Mouse (Mus musculus): ENCODE measurements at regions not wholly inside any gene's neighbourhood (a gene's known extent, or its start where the extent isn't known, plus 50 kb on each side); places are given as distances from the start of the nearest gene placed in this dataset.

DNA sequence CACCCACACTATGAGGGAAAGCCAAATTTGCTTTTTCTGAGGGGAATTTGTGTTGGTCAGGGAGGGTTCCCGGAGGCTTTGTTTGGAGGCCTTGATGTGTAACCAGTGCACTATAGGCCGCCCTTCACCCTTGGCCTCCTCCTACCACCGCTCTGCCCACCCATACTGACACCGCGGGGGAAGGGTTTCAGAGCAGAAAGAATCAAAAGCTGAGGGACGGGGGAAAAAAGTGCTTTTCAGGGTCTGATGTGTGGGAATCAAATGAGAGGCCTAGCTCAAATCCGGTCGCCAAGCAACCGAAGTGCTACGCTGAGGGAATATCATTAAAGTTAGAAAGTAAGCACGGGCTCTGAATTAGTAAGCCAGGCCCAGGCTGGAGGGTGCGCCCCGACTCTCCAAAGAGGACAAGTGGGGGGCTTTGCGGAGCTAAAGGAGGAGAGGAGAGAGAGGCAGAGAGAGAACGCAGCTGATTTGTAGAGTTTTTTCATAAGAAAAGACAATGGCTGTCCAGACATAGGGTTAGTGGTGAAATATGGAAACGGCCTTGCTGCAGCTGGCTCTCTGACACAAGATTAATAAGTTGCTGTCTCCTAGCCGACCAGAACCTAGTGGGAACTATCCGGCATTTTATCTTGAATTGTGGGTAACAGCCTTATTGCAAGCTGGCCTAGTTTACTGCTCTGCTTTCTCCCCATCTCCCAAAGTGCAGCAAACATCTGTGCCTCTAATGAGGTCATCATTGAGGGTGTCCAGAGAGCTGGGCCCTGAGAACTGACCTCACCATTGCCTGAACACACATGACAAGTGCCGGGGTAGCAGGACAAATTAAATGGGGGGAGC, 438.3 kb downstream of the Sox2 start:
- H3K9me3 ChIP-seq = no peaks in the 10 kb centered on the region
- no peaks in the 10 kb centered on the region for H3K36me3 ChIP-seq
- 49% methylated on average over 19 of the region's 19 CpGs for WGBS
- ATAC-seq (ENCODE audit: insufficient read depth, low FRiP score, low read depth) = no peak
- H3K27ac ChIP-seq = no peak overlapping the region
- no peak overlapping the region for H3K4me2 ChIP-seq
- no peak overlapping the region for H3K4me3 ChIP-seq (replicated peaks)
- peaks cover 4% of the 10 kb centered on the region; the same call in 1 of the 2 replicates for H3K4me1 ChIP-seq
- no peak overlapping the region for H3K9ac ChIP-seq
- H3K27me3 ChIP-seq (replicated peaks) = no peaks in the 10 kb centered on the region

DNA sequence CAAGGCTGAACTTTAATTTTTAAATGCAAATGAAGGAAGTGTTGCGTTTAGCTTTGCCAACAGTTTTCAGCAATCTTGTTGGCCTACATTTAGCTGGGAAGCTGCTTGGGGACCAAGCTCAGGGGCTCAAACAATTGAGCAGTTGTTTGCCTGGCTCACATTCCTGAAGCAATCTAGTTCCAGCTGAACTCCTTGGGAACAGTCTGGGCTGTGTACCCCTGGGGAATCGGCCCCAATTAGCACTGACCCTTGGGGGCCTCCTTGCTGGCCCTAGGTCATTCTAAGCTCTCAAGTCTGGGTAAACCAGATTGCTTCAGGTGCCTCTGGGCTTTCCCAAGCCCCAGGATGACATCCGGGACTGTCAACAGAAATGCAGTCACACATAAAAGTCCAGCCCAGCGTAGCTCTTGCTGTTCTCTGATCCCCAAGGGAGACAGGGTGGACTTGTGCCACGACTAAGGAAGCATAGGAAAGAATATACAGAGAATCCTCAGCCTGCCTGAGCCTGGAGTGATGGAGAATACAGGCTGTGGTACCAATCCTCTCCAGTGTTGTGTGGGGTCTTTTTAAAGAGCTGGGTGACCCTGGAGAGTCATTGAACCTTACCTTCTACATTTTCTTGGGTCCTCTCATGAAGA, 440.4 kb downstream of the Sox2 start:
- H3K4me2 ChIP-seq = no peak overlapping the region
- no peak for ATAC-seq (ENCODE audit: insufficient read depth, low FRiP score, low read depth)
- no peak overlapping the region for H3K9ac ChIP-seq
- peaks cover 4% of the 10 kb centered on the region; the same call in 1 of the 2 replicates for H3K4me1 ChIP-seq
- no peak overlapping the region for H3K4me3 ChIP-seq (replicated peaks)
- no peaks in the 10 kb centered on the region for H3K27me3 ChIP-seq (replicated peaks)
- no peaks in the 10 kb centered on the region for H3K36me3 ChIP-seq
- H3K27ac ChIP-seq = no peak overlapping the region
- H3K9me3 ChIP-seq = no peaks in the 10 kb centered on the region
- 57% methylated on average over 5 of the region's 5 CpGs for WGBS

DNA sequence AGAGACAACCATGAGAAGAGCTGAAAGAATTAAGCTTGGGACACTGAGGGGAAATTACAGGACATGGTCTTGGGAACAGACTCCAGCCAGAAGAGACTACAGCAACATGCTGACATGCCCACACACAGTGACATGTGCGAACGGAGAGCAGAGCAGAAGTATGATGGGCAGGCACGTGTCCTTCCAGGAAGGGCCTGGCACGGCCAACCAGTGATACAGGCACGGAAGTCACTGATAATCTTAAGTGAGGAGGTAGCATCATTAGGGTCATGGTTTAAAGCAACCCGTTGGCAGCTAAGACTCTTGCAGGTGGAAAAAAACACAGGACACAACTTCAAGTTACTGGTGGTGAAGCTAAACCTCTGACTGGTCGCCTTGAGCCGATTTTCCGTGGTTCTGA, 442.8 kb downstream of the Sox2 start:
- Histone ChIP-seq H3K4me1 (peaks cover 4% of the 10 kb centered on the region; the same call in 1 of the 2 replicates), H3K36me3 (no peaks in the 10 kb centered on the region), H3K4me3 (replicated peaks) (no peak overlapping the region), H3K9me3 (no peaks in the 10 kb centered on the region), H3K9ac (no peak overlapping the region), H3K27me3 (replicated peaks) (no peaks in the 10 kb centered on the region), H3K27ac (no peak overlapping the region), H3K4me2 (no peak overlapping the region)
- WGBS = 90% methylated on average over 9 of the region's 9 CpGs
- no peak for ATAC-seq (ENCODE audit: insufficient read depth, low FRiP score, low read depth)

DNA sequence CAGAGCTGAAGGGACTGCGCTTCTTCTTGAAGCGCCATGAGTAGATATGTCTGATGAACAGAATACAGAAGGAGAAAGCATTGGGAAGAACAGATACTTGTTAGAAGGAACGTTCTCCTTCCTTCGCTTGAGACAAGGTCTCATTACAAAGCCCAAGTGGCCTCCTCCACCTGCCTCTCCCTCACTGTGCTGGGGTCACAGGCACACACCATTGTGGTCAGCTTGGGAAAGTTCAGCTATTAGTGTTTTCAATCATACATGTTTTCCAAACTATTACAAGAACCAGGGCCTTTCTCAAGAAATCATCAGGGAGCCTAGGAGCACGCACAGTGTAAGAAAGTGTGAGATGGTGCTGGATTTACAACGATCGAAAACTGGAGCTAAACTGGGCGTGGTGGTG, 445.0 kb downstream of the Sox2 start:
- 88% methylated on average over 8 of the region's 8 CpGs for WGBS
- Histone ChIP-seq H3K27ac (no peak overlapping the region), H3K4me2 (no peak overlapping the region), H3K9ac (no peak overlapping the region), H3K4me3 (replicated peaks) (no peak overlapping the region), H3K4me1 (no peaks in the 10 kb centered on the region), H3K9me3 (no peaks in the 10 kb centered on the region), H3K27me3 (replicated peaks) (no peaks in the 10 kb centered on the region), H3K36me3 (no peaks in the 10 kb centered on the region)
- ATAC-seq (ENCODE audit: insufficient read depth, low FRiP score, low read depth) = no peak

DNA sequence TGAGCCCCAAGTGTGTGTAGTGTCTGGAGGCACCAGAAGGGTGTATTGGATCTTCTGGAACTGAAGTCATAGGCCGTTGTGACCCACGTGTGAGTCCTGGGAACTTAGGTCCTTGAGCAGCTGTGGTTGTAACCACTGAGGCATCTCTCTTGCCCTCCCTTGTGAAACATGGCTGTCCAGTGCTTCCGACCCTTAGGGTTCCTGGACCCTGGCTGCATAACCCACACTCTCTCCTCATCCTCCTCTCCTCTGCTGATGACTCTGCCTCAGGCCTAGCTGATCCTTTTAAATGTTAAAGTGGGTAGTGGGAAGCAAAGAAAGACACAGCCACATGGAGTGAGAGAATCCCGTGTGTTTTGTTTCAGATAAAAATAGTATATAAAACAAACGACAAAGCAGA, 446.2 kb downstream of the Sox2 start:
- 84% methylated on average over 5 of the region's 5 CpGs for WGBS
- no peak for ATAC-seq (ENCODE audit: insufficient read depth, low FRiP score, low read depth)
- H3K36me3 ChIP-seq = no peaks in the 10 kb centered on the region

DNA sequence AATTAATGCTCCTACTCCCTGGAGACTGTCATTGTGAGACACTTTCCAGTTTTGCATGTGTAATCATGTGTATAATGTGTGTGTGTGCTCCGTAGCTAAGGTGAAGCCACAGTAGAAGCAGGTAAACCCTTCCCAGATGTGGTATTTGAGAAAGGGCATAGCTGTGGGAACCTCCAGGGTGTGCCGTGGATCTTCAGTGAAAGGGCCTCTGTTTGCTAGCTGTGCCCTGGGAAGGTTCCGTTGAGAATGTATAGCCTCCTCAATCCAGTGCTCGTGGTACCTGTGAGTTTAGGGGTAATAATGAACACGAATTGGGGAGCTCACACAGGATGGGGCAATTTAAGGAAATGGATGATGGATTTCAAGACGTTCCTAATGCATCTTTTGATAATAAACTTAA, 447.6 kb downstream of the Sox2 start:
- Histone ChIP-seq H3K36me3 (no peaks in the 10 kb centered on the region), H3K27me3 (replicated peaks) (no peaks in the 10 kb centered on the region), H3K4me1 (no peaks in the 10 kb centered on the region), H3K27ac (no peak overlapping the region), H3K9ac (no peak overlapping the region), H3K4me3 (replicated peaks) (no peak overlapping the region), H3K9me3 (no peaks in the 10 kb centered on the region), H3K4me2 (no peak overlapping the region)
- WGBS = 74% methylated on average over 6 of the region's 6 CpGs
- ATAC-seq (ENCODE audit: insufficient read depth, low FRiP score, low read depth) = no peak

More for the DNA sequence above, 446.2 kb downstream of the Sox2 start:
- Histone ChIP-seq H3K4me1 (no peaks in the 10 kb centered on the region), H3K9ac (no peak overlapping the region), H3K27me3 (replicated peaks) (no peaks in the 10 kb centered on the region), H3K9me3 (no peaks in the 10 kb centered on the region), H3K4me3 (replicated peaks) (no peak overlapping the region), H3K4me2 (no peak overlapping the region), H3K27ac (no peak overlapping the region)

DNA sequence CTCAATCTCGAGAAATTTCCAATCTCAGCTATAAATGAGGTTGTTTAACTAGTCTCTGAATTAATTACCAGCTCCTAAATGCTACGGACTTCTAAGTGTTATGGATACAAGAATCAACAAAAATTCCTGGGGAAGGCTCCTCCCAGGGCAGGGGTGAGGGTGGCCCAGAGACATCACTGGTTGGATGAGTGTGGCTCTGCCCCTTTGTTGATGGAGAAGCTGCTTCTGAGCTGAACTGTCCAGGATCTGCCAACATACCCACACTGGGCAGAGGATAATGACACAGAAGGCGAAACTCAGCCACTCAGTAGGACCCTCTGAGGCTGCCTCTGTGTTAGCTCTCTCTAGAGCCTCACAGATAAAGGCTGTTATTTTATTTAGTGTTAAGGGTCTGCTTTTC, 449.0 kb downstream of the Sox2 start:
- Histone ChIP-seq H3K27ac (no peak overlapping the region), H3K4me2 (no peak overlapping the region), H3K36me3 (no peaks in the 10 kb centered on the region), H3K9ac (no peak overlapping the region), H3K9me3 (no peaks in the 10 kb centered on the region), H3K27me3 (replicated peaks) (no peaks in the 10 kb centered on the region), H3K4me3 (replicated peaks) (no peak overlapping the region), H3K4me1 (no peaks in the 10 kb centered on the region)
- WGBS = 54% methylated on average over 3 of the region's 3 CpGs
- no peak for ATAC-seq (ENCODE audit: insufficient read depth, low FRiP score, low read depth)

DNA sequence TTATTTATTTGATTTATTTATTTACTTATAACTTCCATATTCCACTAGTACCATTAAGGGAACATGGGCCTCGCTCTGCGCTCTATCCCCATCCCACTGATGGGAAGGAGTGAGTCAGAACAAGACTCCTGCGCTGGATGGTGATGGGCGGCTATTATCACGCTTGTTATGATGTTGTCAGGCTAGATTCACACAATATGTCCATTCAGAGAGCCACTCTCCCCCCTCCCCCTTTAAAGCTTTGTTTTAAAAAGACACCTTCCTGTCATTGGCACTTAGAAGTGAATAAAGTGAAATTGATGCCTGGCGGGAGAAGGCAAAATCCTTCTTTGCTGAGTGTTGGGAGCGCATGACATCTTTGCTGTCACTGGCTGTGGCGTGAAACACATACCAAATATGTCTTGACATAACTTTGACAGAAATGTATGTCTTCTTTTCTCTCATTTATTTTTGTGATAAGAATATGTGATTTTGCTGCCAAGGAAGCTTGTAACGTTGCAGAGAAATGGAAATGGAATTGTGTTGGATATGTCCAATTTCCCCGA, 449.7 kb downstream of the Sox2 start:
- H3K27me3 ChIP-seq (replicated peaks) = no peaks in the 10 kb centered on the region
- H3K4me1 ChIP-seq = no peaks in the 10 kb centered on the region
- H3K27ac ChIP-seq = no peak overlapping the region
- no peaks in the 10 kb centered on the region for H3K36me3 ChIP-seq
- no peak overlapping the region for H3K4me2 ChIP-seq
- WGBS = 86% methylated on average over 10 of the region's 10 CpGs
- no peak for ATAC-seq (ENCODE audit: insufficient read depth, low FRiP score, low read depth)
- H3K9me3 ChIP-seq = no peaks in the 10 kb centered on the region
- H3K4me3 ChIP-seq (replicated peaks) = no peak overlapping the region
- no peak overlapping the region for H3K9ac ChIP-seq

DNA sequence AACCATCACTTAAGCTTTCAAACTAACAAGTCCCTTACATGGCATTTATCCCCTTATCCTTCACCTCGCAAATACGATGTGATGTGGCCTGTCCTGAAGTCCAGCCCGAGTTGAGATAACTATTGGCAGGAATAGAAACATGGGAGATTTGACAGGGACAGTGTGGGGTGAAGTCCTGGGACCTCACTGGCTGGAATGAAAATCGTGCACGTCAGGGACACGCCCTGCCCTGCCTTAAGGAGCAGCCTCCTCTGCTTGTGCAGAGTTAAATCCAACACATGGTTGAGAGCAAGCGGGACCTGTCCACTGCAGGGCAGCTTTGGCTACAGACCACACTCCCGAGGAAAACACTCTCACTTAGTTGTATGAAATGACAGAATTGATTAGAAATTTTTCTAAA, 451.1 kb downstream of the Sox2 start:
- H3K4me1 ChIP-seq = no peaks in the 10 kb centered on the region
- H3K36me3 ChIP-seq = no peaks in the 10 kb centered on the region
- no peak overlapping the region for H3K4me2 ChIP-seq
- ATAC-seq (ENCODE audit: insufficient read depth, low FRiP score, low read depth) = no peak
- H3K4me3 ChIP-seq (replicated peaks) = no peak overlapping the region
- WGBS = 58% methylated on average over 8 of the region's 8 CpGs
- H3K27me3 ChIP-seq (replicated peaks) = no peaks in the 10 kb centered on the region
- no peaks in the 10 kb centered on the region for H3K9me3 ChIP-seq
- no peak overlapping the region for H3K27ac ChIP-seq
- H3K9ac ChIP-seq = no peak overlapping the region

DNA sequence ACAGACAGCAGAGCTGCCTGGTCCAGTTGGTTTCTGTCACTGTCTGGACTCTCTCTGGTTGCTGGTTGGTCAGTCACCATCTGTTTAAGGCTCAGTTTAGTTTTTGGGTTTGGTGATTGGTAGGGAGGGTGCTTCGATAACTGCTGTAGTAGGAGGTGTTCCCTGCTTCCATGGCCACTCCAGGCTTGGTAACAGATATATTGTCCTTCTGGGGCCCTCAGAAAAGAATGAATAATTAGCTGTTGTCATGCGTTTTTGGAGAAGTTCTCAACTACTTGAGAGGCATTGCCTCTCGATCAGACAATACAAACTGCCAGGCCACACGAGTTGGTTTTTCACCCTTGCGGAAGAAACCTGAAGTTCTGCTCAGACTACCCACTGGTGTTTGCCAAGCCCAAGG, 451.7 kb downstream of the Sox2 start:
- Histone ChIP-seq H3K4me1 (no peaks in the 10 kb centered on the region), H3K36me3 (no peaks in the 10 kb centered on the region), H3K27ac (no peak overlapping the region), H3K27me3 (replicated peaks) (no peaks in the 10 kb centered on the region), H3K9ac (no peak overlapping the region), H3K4me3 (replicated peaks) (no peak overlapping the region), H3K9me3 (no peaks in the 10 kb centered on the region), H3K4me2 (no peak overlapping the region)
- no peak for ATAC-seq (ENCODE audit: insufficient read depth, low FRiP score, low read depth)
- 62% methylated on average over 5 of the region's 5 CpGs for WGBS

DNA sequence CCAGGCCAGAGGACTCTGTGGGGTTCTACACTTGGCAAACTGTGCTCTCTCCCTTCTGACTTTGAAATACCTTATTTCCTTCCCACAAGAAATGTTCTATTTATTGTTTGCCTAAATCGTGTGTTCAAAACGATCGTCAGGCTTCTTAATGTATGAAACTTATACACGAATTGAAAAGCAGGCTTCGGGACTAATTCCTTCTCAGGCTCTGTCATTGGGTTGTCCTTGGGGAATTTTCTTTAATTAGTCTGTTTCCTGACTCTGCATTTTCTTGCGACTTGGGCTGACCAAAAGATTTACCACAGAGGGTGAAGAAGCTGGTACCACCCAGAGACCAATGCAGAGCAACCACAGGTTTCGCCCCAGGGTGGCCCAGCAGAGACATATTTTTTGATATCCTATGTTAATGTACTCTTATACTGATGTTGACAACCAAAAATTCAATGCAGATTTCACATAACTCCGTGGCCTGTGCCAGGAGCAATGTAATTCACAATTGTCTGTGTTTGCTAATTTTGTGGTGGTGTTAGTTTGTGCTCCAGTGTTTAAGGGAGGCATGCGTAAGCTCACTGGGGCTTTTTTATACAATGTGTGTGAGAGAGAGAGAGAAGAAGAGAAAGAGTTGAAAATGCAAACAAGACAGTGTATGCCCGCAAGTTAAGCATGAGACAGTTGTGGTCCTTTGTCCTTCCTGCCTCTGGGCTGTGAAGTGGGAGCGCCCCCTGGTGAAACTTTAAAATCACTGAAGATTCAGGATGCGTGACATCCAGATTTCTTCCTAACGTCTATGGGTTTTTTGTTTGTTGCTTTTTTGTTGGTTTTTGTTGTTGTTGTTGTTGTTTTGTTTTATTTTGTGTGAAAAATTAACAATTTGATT, 452.7 kb downstream of the Sox2 start:
- Histone ChIP-seq H3K27ac (no peak overlapping the region), H3K9me3 (no peaks in the 10 kb centered on the region), H3K4me3 (replicated peaks) (no peak overlapping the region), H3K36me3 (no peaks in the 10 kb centered on the region), H3K4me1 (no peaks in the 10 kb centered on the region), H3K4me2 (no peak overlapping the region), H3K9ac (no peak overlapping the region), H3K27me3 (replicated peaks) (no peaks in the 10 kb centered on the region)
- no peak for ATAC-seq (ENCODE audit: insufficient read depth, low FRiP score, low read depth)
- 52% methylated on average over 13 of the region's 13 CpGs for WGBS

DNA sequence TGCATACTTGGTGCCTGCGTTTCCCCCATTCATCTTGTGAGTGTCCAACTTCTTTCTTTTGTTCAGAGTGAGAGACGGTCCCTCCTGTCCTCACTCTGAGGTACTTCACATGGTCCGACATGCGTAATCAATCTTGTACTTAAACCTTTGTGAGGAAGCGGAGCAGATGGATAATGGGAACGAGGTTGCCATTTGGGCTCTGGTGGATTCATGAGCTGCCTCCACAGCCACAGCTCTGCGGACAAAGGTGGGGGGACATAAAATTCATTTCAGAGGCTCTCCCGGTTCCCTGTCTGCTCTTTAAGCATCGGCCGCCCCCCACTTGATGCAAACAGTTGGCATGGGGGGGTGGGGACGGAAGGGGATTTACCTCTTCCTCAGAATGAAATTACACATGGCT, 454.7 kb downstream of the Sox2 start:
- Histone ChIP-seq H3K4me3 (replicated peaks) (no peak overlapping the region), H3K9me3 (no peaks in the 10 kb centered on the region), H3K9ac (no peak overlapping the region), H3K27me3 (replicated peaks) (no peaks in the 10 kb centered on the region), H3K4me2 (no peak overlapping the region), H3K27ac (no peak overlapping the region), H3K4me1 (no peaks in the 10 kb centered on the region), H3K36me3 (no peaks in the 10 kb centered on the region)
- ATAC-seq (ENCODE audit: insufficient read depth, low FRiP score, low read depth) = no peak
- 71% methylated on average over 11 of the region's 11 CpGs for WGBS

All from stomach, embryonic 15.5 days (tissue).